Mouse (Mus musculus) thymus, postnatal 25 days (tissue): Measurements from ENCODE around the gene Slc35e4.

Source experiments
- DNase-seq: peaks from one replicate; pipeline ENCODE4 v3.0.0; 2022

The Slc35e4 gene

GRCm38 (mm10) chr11:3863454-3864112 is 50.9 kb downstream of the Slc35e4 start, which contains the start of gene Osbp2:
TSS of gene Osbp2 (minus strand) at chr11:3863903.
- DNase-seq, result peak; percentile 58

DNA sequence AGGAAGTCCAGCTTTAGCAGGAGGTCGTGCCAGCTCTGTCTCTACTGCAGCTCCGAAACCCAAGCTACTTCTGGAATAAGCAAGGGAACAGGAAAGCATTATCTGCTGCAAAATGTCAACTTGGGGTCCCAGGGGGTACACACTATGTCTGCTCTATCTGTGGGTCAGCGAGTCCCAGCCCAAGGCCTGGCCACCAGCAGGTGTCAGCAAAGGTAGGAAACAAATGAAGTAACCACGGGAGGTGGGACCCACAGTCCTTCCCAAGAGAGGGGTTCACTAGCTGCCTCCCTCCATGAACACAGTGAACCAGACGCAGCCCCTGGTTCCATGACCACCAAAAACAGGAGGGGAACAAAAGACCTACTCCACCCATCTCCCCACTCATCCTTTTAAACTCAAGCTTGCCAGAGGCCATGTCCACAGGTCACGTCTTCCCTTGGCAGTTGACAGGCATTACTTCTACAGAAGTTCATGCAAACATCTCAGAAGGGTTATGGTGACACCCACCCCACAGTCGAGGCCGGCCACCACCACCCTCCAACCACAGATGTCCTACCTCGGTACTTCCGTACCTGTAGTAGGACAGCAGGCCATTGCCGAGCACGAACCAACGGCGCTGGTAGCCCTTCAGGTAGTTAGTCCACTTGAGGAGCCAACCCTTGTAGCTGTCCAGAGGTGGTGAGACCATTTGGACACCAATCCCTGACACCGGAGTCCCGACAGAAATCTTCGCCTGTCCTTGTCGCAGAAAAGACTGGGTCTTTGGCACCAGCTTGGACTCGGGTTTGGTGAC is 51.6 kb downstream of the Slc35e4 start:
- no peak for DNase-seq

GRCm38 (mm10) chr11:3860361-3860760 is 54.1 kb downstream of the Slc35e4 start:
- no peak for DNase-seq

- DNase-seq, result no peak
Measured at GRCm38 (mm10) chr11:3859778-3860177, 54.7 kb downstream of the Slc35e4 start.

DNA sequence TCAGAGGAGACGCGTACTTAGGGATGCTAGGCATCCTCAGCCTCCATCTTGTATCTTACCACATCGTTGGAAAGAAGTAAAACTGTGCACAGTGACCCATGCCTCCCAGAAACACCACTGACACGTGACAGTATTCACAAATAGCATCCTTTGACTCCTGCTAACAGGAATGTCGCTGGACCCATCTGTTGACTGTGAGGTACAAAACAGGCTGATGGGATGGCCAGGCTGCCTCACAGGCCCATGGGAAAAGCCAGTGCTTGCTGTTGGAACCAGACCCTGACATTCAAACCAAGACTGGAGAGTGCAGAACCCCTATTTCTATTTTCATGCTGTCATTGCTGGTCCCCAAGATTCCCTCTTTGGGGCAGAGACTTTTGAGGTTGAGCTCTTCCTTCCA is 56.6 kb downstream of the Slc35e4 start:
- no peak for DNase-seq
